In the genomic region with DNA sequence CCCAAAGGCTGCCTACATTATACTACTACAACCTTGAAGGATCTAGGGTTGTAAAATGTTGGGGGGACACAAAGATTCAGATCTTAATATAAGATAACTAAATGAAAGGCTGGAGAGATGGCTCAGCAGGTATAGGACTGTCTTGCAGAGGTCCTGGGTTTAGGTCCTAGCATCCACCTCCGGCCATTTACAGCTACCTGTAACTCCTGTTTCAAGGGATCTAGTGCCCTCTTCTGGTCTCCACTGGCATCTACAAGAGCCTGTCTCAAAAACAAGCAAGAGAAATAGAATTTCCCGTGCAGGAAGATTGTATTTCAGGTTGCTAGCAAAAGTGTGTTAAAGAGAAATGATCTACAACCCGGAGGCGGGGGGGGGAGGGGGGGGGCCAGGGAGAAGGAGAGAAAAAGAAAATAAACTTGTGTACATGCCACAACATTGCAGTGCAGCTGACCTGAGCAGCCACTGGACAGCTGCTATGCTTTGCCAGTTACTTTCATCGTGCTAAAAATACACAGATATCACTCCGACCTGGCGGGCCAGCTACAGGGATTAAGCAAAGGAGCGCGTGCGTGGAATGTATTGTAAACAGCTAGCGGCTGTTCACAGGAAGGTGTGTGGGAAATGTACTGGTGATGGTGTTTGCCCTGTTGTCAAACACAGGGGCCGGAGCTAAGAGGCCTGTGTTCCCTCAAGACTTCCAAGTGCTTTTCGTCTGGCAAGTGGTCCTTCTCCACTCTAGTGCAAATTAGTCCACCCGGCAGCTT, we compare ENCODE assay signal across 8 mouse cellular contexts. TPM values are rescaled to one million over a fixed set of nuclear protein-coding genes. Genes with fewer than 3 reads are reported as not detected.
A peak's percentile ranks its signal among the peaks of the same experiment; 100 is the strongest.
DNase-seq lines count a peak whose midpoint lies in the region; ATAC-seq and TF ChIP-seq lines count a peak whose summit lies in the region.

No protein-coding gene starts in this region.

- H3K27ac ChIP-seq in hindbrain, embryonic 14.5 days: no peak overlapping the region
- H3K27ac ChIP-seq in hindbrain, embryonic 12.5 days: no peak overlapping the region
- no peak overlapping the region for H3K27ac ChIP-seq in MEL (ENCODE audit: control insufficient read depth, low read depth, low read length)
- 0 out of 2 replicates have a peak overlapping the region, but pooled peaks have one; percentile 28 for H3K27ac ChIP-seq in embryonic facial prominence, embryonic 11.5 days (replicated peaks; ENCODE audit: low read depth, low read length)
- peak overlapping the region; percentile 51 for H3K27ac ChIP-seq in intestine, embryonic 15.5 days
- H3K27ac ChIP-seq in stomach, postnatal 0 days (replicated peaks): peak overlapping the region; percentile 65

- no peak for ATAC-seq in hindbrain, embryonic 14.5 days (ENCODE audit: low FRiP score)
- no peak for ATAC-seq in hindbrain, embryonic 12.5 days (ENCODE audit: low FRiP score)
- no peak for ATAC-seq in embryonic facial prominence, embryonic 11.5 days (replicated peaks; ENCODE audit: insufficient number of reproducible peaks, low FRiP score, low TSS enrichment, low read depth)
- peak; percentile 11; the same call in 1 of the 2 replicates for ATAC-seq in intestine, embryonic 15.5 days
- ATAC-seq in stomach, postnatal 0 days (ENCODE audit: low FRiP score, low TSS enrichment): no peak; the same call in 1 of the 2 replicates

- no peaks in the 10 kb centered on the region; the same call in 1 of the 2 replicates for H3K79me2 ChIP-seq in MEL (ENCODE audit: control insufficient read depth, insufficient read depth, low read length, poor library complexity)

- TF ChIP-seq EP300 in MEL (IDR thresholded peaks at IDR 0.05; ENCODE audit: low read depth in 1 of 2, low read length in 2 of 2): no peak
- TF ChIP-seq EP300 in stomach, postnatal 0 days (optimal IDR thresholded peaks at IDR 0.05): no peak

- WGBS in hindbrain, embryonic 14.5 days: 46% methylated on average over 14 of the region's 14 CpGs
- 41% methylated on average over 14 of the region's 14 CpGs for WGBS in hindbrain, embryonic 12.5 days
- 20% methylated on average over 14 of the region's 14 CpGs for WGBS in embryonic facial prominence, embryonic 11.5 days
- WGBS in intestine, embryonic 15.5 days: 13% methylated on average over 14 of the region's 14 CpGs
- 12% methylated on average over 14 of the region's 14 CpGs for whole genome bisulfite sequencing in stomach, postnatal 0 days

- no peak overlapping the region for H3K9ac ChIP-seq in hindbrain, embryonic 14.5 days
- no peak overlapping the region for H3K9ac ChIP-seq in hindbrain, embryonic 12.5 days
- peak overlapping the region; percentile 34; the same call in 1 of the 2 replicates for H3K9ac ChIP-seq in MEL (ENCODE audit: control insufficient read depth, low read depth, low read length, poor library complexity, severe bottlenecking)
- 0 out of 2 replicates have a peak overlapping the region, but pooled peaks have one; percentile 13 for H3K9ac ChIP-seq in embryonic facial prominence, embryonic 11.5 days (replicated peaks; ENCODE audit: low read length)
- H3K9ac ChIP-seq in intestine, embryonic 15.5 days: no peak overlapping the region
- no peak overlapping the region; the same call in 1 of the 2 replicates for H3K9ac ChIP-seq in stomach, postnatal 0 days (ENCODE audit: low read length)

- peak; percentile 66 to 83 (median 75) for TF ChIP-seq CTCF in MEL (IDR thresholded peaks at IDR 0.05 in 2 of 3, conservative IDR thresholded peaks at IDR 0.05 in 1 of 3; ENCODE audit: control insufficient read depth in 1 of 3, insufficient read depth in 1 of 3, low read depth in 2 of 3, low read length in 3 of 3, poor library complexity in 1 of 3, severe bottlenecking in 1 of 3)
- peak; percentile 79 for TF ChIP-seq CTCF in stomach, postnatal 0 days (IDR thresholded peaks at IDR 0.05; ENCODE audit: low read depth)

- TF ChIP-seq POLR2A in MEL (IDR thresholded peaks at IDR 0.05; ENCODE audit: control insufficient read depth in 1 of 2, insufficient read depth in 1 of 2, low read depth in 1 of 2, low read length in 2 of 2, poor library complexity in 1 of 2): no peak

- peak; percentile 82 for TF ChIP-seq RAD21 in MEL (IDR thresholded peaks at IDR 0.05; ENCODE audit: low read depth, low read length)

- DNase-seq in hindbrain, embryonic 14.5 days (ENCODE audit: low spot score): peak; percentile 42
- DNase-seq in MEL (ENCODE audit: low read depth, low spot score): peak; percentile 87
- peak; percentile 69 for DNase-seq in embryonic facial prominence, embryonic 11.5 days (ENCODE audit: low spot score)
- DNase-seq in lung, adult 18-20 months: peak; percentile 57 to 71
- peak; percentile 55 for DNase-seq in stomach, postnatal 0 days (ENCODE audit: low spot score)
- DNase-seq in left cerebral cortex, adult 8-10 months (ENCODE audit: low spot score in 2 of 2): no peak

- no peaks in the 10 kb centered on the region for H3K27me3 ChIP-seq in hindbrain, embryonic 14.5 days (ENCODE audit: control insufficient read depth, insufficient read depth, low read length)
- H3K27me3 ChIP-seq in hindbrain, embryonic 12.5 days: no peaks in the 10 kb centered on the region
- H3K27me3 ChIP-seq in MEL (ENCODE audit: control insufficient read depth in 1 of 2, insufficient read depth in 2 of 2, low read length in 2 of 2): no peaks in the 10 kb centered on the region
- no peaks in the 10 kb centered on the region for H3K27me3 ChIP-seq in embryonic facial prominence, embryonic 11.5 days (ENCODE audit: control insufficient read depth, insufficient read depth, low read length)
- H3K27me3 ChIP-seq in intestine, embryonic 15.5 days (replicated peaks): no peaks in the 10 kb centered on the region
- no peaks in the 10 kb centered on the region for H3K27me3 ChIP-seq in stomach, postnatal 0 days (ENCODE audit: control insufficient read depth, insufficient read depth, low read length)

- H3K9me3 ChIP-seq in hindbrain, embryonic 14.5 days (ENCODE audit: control insufficient read depth, low read length): no peaks in the 10 kb centered on the region
- H3K9me3 ChIP-seq in hindbrain, embryonic 12.5 days (replicated peaks): no peaks in the 10 kb centered on the region
- no peaks in the 10 kb centered on the region for H3K9me3 ChIP-seq in MEL (replicated peaks; ENCODE audit: insufficient read depth, low read length)
- no peaks in the 10 kb centered on the region for H3K9me3 ChIP-seq in embryonic facial prominence, embryonic 11.5 days (replicated peaks; ENCODE audit: control insufficient read depth, low read length)
- H3K9me3 ChIP-seq in intestine, embryonic 15.5 days: no peaks in the 10 kb centered on the region
- H3K9me3 ChIP-seq in stomach, postnatal 0 days (ENCODE audit: control insufficient read depth, low read length): no peaks in the 10 kb centered on the region

- H3K36me3 ChIP-seq in hindbrain, embryonic 14.5 days (replicated peaks; ENCODE audit: control insufficient read depth, insufficient read depth): no peaks in the 10 kb centered on the region
- no peaks in the 10 kb centered on the region for H3K36me3 ChIP-seq in hindbrain, embryonic 12.5 days
- H3K36me3 ChIP-seq in MEL (ENCODE audit: control insufficient read depth in 1 of 2, insufficient read depth in 2 of 2, low read length in 2 of 2): peaks cover 0 to 16% of the 10 kb centered on the region in 2 experiments; a peak in 2 of 4 replicates
- no peaks in the 10 kb centered on the region for H3K36me3 ChIP-seq in embryonic facial prominence, embryonic 11.5 days (replicated peaks; ENCODE audit: control insufficient read depth, insufficient read depth, low read depth, low read length)
- H3K36me3 ChIP-seq in intestine, embryonic 15.5 days: no peaks in the 10 kb centered on the region
- H3K36me3 ChIP-seq in stomach, postnatal 0 days (ENCODE audit: control insufficient read depth, insufficient read depth, low read length): no peaks in the 10 kb centered on the region

- H3K4me1 ChIP-seq in hindbrain, embryonic 14.5 days (replicated peaks; ENCODE audit: control insufficient read depth, insufficient read depth, low read length): no peaks in the 10 kb centered on the region; the same call in 1 of the 2 replicates
- no peaks in the 10 kb centered on the region; the same call in 1 of the 2 replicates for H3K4me1 ChIP-seq in hindbrain, embryonic 12.5 days
- H3K4me1 ChIP-seq in MEL (ENCODE audit: control insufficient read depth in 1 of 2, insufficient read depth in 2 of 2, low read length in 2 of 2): peaks cover 0 to 12% of the 10 kb centered on the region in 2 experiments; a peak in 3 of 4 replicates
- no peaks in the 10 kb centered on the region for H3K4me1 ChIP-seq in embryonic facial prominence, embryonic 11.5 days (ENCODE audit: control insufficient read depth, insufficient read depth, low read length)
- H3K4me1 ChIP-seq in intestine, embryonic 15.5 days (replicated peaks): peaks cover 17% of the 10 kb centered on the region
- H3K4me1 ChIP-seq in stomach, postnatal 0 days (replicated peaks; ENCODE audit: control insufficient read depth, insufficient read depth): no peaks in the 10 kb centered on the region; the same call in 1 of the 2 replicates

- H3K4me2 ChIP-seq in hindbrain, embryonic 14.5 days (replicated peaks): no peak overlapping the region
- no peak overlapping the region for H3K4me2 ChIP-seq in hindbrain, embryonic 12.5 days (replicated peaks)
- no peak overlapping the region for H3K4me2 ChIP-seq in embryonic facial prominence, embryonic 11.5 days (ENCODE audit: low read depth, low read length)
- H3K4me2 ChIP-seq in intestine, embryonic 15.5 days (replicated peaks): peak overlapping the region; percentile 28
- H3K4me2 ChIP-seq in stomach, postnatal 0 days (replicated peaks; ENCODE audit: low read depth): peak overlapping the region; percentile 27; the same call in 1 of the 2 replicates

- no peak overlapping the region for H3K4me3 ChIP-seq in hindbrain, embryonic 14.5 days (replicated peaks; ENCODE audit: low read length)
- H3K4me3 ChIP-seq in hindbrain, embryonic 12.5 days: no peak overlapping the region
- H3K4me3 ChIP-seq in MEL (ENCODE audit: control insufficient read depth in 1 of 2, insufficient read depth in 1 of 2, low read depth in 2 of 2, low read length in 2 of 2): no peak overlapping the region
- H3K4me3 ChIP-seq in embryonic facial prominence, embryonic 11.5 days (ENCODE audit: low read depth, low read length): no peak overlapping the region
- 0 out of 2 replicates have a peak overlapping the region, but pooled peaks have one; percentile 10 for H3K4me3 ChIP-seq in intestine, embryonic 15.5 days (replicated peaks)
- H3K4me3 ChIP-seq in stomach, postnatal 0 days (ENCODE audit: low read depth, low read length): no peak overlapping the region

RNA-seq across cellular contexts. Expression of gene Tmem120b, which starts 8.3 kb away (rescaled TPM):
- 13.0 and 14.0 TPM in 2 replicates for polyA plus RNA-seq in hindbrain, embryonic 14.5 days (2014; fragmentation: Nextera tagmentation; extraction: Ambion mirVana)
- polyA plus RNA-seq in hindbrain, embryonic 12.5 days (2016; fragmentation: Nextera tagmentation; extraction: Ambion mirVana): 14.3 and 17.8 TPM in 2 replicates
- 4.3 and 6.8 TPM in 2 replicates for total RNA-seq in MEL (2012; rRNA removed)
- polyA plus RNA-seq in MEL (2012; ENCODE audit: insufficient read depth in 1 of 2, insufficient read length in 2 of 2, low read depth in 1 of 2, low replicate concordance in 2 of 2, missing spikeins in 1 of 2): 1 to 10 TPM in 1 of 2 experiments, not detected in 1; 5.6 TPM
- 7.2 and 7.9 TPM in 2 replicates for polyA plus RNA-seq in embryonic facial prominence, embryonic 11.5 days (2014; fragmentation: Nextera tagmentation; extraction: Ambion mirVana)
- 8.4 and 10.1 TPM in 2 replicates for polyA plus RNA-seq in intestine, embryonic 15.5 days (2015; fragmentation: Nextera tagmentation; extraction: Ambion mirVana)
- polyA plus RNA-seq in stomach, postnatal 0 days (2015; fragmentation: Nextera tagmentation; extraction: Ambion mirVana): 8.0 and 9.1 TPM in 2 replicates
- 10 to 100 TPM; 13.8 to 16.4 (median 16.0) TPM for total RNA-seq in left cerebral cortex, adult 8-10 months (2022)

RNA-seq across cellular contexts. Expression of gene Morn3, which starts 13.1 kb away (rescaled TPM):
- polyA plus RNA-seq in hindbrain, embryonic 14.5 days (2014; fragmentation: Nextera tagmentation; extraction: Ambion mirVana): 0.79 TPM in 1 of 2 replicates, not detected in the other
- 0.35 and 0.73 TPM in 2 replicates for polyA plus RNA-seq in hindbrain, embryonic 12.5 days (2016; fragmentation: Nextera tagmentation; extraction: Ambion mirVana)
- not detected in 2 replicates for total RNA-seq in MEL (2012; rRNA removed)
- not detected for polyA plus RNA-seq in MEL (2012; ENCODE audit: insufficient read depth in 1 of 2, insufficient read length in 2 of 2, low read depth in 1 of 2, low replicate concordance in 2 of 2, missing spikeins in 1 of 2)
- 0.91 TPM in 1 of 2 replicates, not detected in the other for polyA plus RNA-seq in embryonic facial prominence, embryonic 11.5 days (2014; fragmentation: Nextera tagmentation; extraction: Ambion mirVana)
- polyA plus RNA-seq in intestine, embryonic 15.5 days (2015; fragmentation: Nextera tagmentation; extraction: Ambion mirVana): 0.45 TPM in 1 of 2 replicates, not detected in the other
- 0.41 TPM in 1 of 2 replicates, not detected in the other for polyA plus RNA-seq in stomach, postnatal 0 days (2015; fragmentation: Nextera tagmentation; extraction: Ambion mirVana)
- not detected for total RNA-seq in left cerebral cortex, adult 8-10 months (2022)

RNA-seq across cellular contexts. Expression of gene Orai1, which starts 45.1 kb away (rescaled TPM):
- 16.2 and 18.0 TPM in 2 replicates for polyA plus RNA-seq in hindbrain, embryonic 14.5 days (2014; fragmentation: Nextera tagmentation; extraction: Ambion mirVana)
- polyA plus RNA-seq in hindbrain, embryonic 12.5 days (2016; fragmentation: Nextera tagmentation; extraction: Ambion mirVana): 13.5 and 13.6 TPM in 2 replicates
- 4.5 and 4.7 TPM in 2 replicates for total RNA-seq in MEL (2012; rRNA removed)
- 10 to 100 TPM in 1 of 2 experiments, not detected in 1; 13.3 TPM for polyA plus RNA-seq in MEL (2012; ENCODE audit: insufficient read depth in 1 of 2, insufficient read length in 2 of 2, low read depth in 1 of 2, low replicate concordance in 2 of 2, missing spikeins in 1 of 2)
- polyA plus RNA-seq in embryonic facial prominence, embryonic 11.5 days (2014; fragmentation: Nextera tagmentation; extraction: Ambion mirVana): 9.1 and 9.6 TPM in 2 replicates
- 18.9 and 19.3 TPM in 2 replicates for polyA plus RNA-seq in intestine, embryonic 15.5 days (2015; fragmentation: Nextera tagmentation; extraction: Ambion mirVana)
- polyA plus RNA-seq in stomach, postnatal 0 days (2015; fragmentation: Nextera tagmentation; extraction: Ambion mirVana): 29.6 TPM in 2 replicates
- 10 to 100 TPM in 2 of 4 experiments, 1 to 10 TPM in 2; 6.1 to 11.8 (median 9.2) TPM for total RNA-seq in left cerebral cortex, adult 8-10 months (2022)

Comparison
In these comparisons a context has a peak if more than half of its experiments do, and no peak if none do; other contexts are left out.
1. DNase-seq: peak in hindbrain, embryonic 14.5 days (single experiment), MEL (single experiment), embryonic facial prominence, embryonic 11.5 days (single experiment), lung, adult 18-20 months (2 of 2) and stomach, postnatal 0 days (single experiment); none in left cerebral cortex, adult 8-10 months (0 of 2).
2. H3K27ac ChIP-seq: peak in embryonic facial prominence, embryonic 11.5 days (single experiment), intestine, embryonic 15.5 days (single experiment) and stomach, postnatal 0 days (single experiment); none in hindbrain, embryonic 14.5 days (single experiment), hindbrain, embryonic 12.5 days (single experiment) and MEL (single experiment).
3. H3K4me2 ChIP-seq: peak in intestine, embryonic 15.5 days (single experiment) and stomach, postnatal 0 days (single experiment); none in hindbrain, embryonic 14.5 days (single experiment), hindbrain, embryonic 12.5 days (single experiment) and embryonic facial prominence, embryonic 11.5 days (single experiment).
4. H3K9ac ChIP-seq: peak in MEL (single experiment) and embryonic facial prominence, embryonic 11.5 days (single experiment); none in hindbrain, embryonic 14.5 days (single experiment), hindbrain, embryonic 12.5 days (single experiment), intestine, embryonic 15.5 days (single experiment) and stomach, postnatal 0 days (single experiment).